Mouse (Mus musculus) liver, embryonic 15.5 days (tissue): ENCODE measurements at regions not wholly inside any gene's neighbourhood (a gene's known extent, or its start where the extent isn't known, plus 50 kb on each side); places are given as distances from the start of the nearest gene placed in this dataset.

Experiments
- ATAC-seq: fragments of 200-750 bp; cut with Nextera tagmentation; 2 replicates; pipeline ENCODE4 v1.8.0; 2017; ENCODE audit warnings: moderate number of reproducible peaks, mild to moderate bottlenecking, moderate library complexity; ENCODE audit not compliant: insufficient read depth
- H3K27ac ChIP-seq: fragments of 300-500 bp; sonication (generic); replicated peaks from 2 replicates; pipeline ENCODE4 v1.5.1; 2015; ENCODE audit warnings: mild to moderate bottlenecking, inconsistent platforms
- H3K27me3 ChIP-seq: fragments of 300-500 bp; sonication (generic); 2 replicates; pipeline ENCODE4 v1.6.1; 2015; ENCODE audit warnings: mild to moderate bottlenecking, inconsistent platforms
- H3K36me3 ChIP-seq: fragments of 300-500 bp; sonication (generic); replicated peaks from 2 replicates; pipeline ENCODE4 v1.6.1; 2015; ENCODE audit warnings: moderate library complexity, mild to moderate bottlenecking, inconsistent platforms
- H3K4me1 ChIP-seq: fragments of 300-500 bp; sonication (generic); replicated peaks from 2 replicates; pipeline ENCODE4 v1.6.1; 2015; ENCODE audit warnings: inconsistent platforms
- H3K4me2 ChIP-seq: fragments of 300-500 bp; sonication (generic); 2 replicates; pipeline ENCODE4 v1.6.1; 2015; ENCODE audit warnings: moderate library complexity, mild to moderate bottlenecking, inconsistent platforms
- H3K4me3 ChIP-seq: fragments of 300-500 bp; sonication (generic); replicated peaks from 2 replicates; pipeline ENCODE4 v1.5.1; 2015; ENCODE audit warnings: mild to moderate bottlenecking, inconsistent platforms
- H3K9ac ChIP-seq: fragments of 300-500 bp; sonication (generic); 2 replicates; pipeline ENCODE4 v1.6.1; 2015; ENCODE audit warnings: moderate library complexity, mild to moderate bottlenecking, inconsistent platforms
- H3K9me3 ChIP-seq: fragments of 300-500 bp; sonication (generic); replicated peaks from 2 replicates; pipeline ENCODE4 v1.6.1; 2016; ENCODE audit warnings: inconsistent platforms
- WGBS: fragments of 180-500 bp; shearing (Covaris S2); methylation state at CpG from one replicate; pipeline ENCODE4 v1.1.7; 2015; ENCODE audit warnings: mixed read lengths; ENCODE audit not compliant: insufficient replicate concordance; 5-methylcytosine and 5-hydroxymethylcytosine counted together

- Histone ChIP-seq H3K27ac (no peak overlapping the region), H3K4me2 (no peak overlapping the region), H3K4me3 (no peak overlapping the region), H3K36me3 (no peaks in the 10 kb centered on the region), H3K4me1 (no peaks in the 10 kb centered on the region), H3K9ac (no peak overlapping the region), H3K27me3 (no peaks in the 10 kb centered on the region), H3K9me3 (no peaks in the 10 kb centered on the region)
- WGBS = 58% methylated on average over 8 of the region's 8 CpGs
- no peak for ATAC-seq
These were observed 72.5 kb upstream of the Trpm3 start for GRCm38 (mm10) chr19:22066302-22066701.

- Histone ChIP-seq H3K27me3 (no peaks in the 10 kb centered on the region), H3K4me2 (no peak overlapping the region), H3K4me1 (no peaks in the 10 kb centered on the region), H3K36me3 (no peaks in the 10 kb centered on the region), H3K27ac (no peak overlapping the region), H3K4me3 (no peak overlapping the region), H3K9me3 (no peaks in the 10 kb centered on the region), H3K9ac (no peak overlapping the region)
- 61% methylated on average over 15 of the region's 15 CpGs for WGBS
- ATAC-seq = no peak
These were observed 68.4 kb upstream of the Trpm3 start for GRCm38 (mm10) chr19:22070246-22071030.

GRCm38 (mm10) chr19:22071701-22072100, 67.1 kb upstream of the Trpm3 start:
- ATAC-seq = no peak
- 28% methylated on average over 3 of the region's 3 CpGs for WGBS
- no peaks in the 10 kb centered on the region for H3K27me3 ChIP-seq

GRCm38 (mm10) chr19:22074042-22074441, 64.8 kb upstream of the Trpm3 start:
- 66% methylated on average over 7 of the region's 7 CpGs for WGBS

More at GRCm38 (mm10) chr19:22071701-22072100, 67.1 kb upstream of the Trpm3 start:
- Histone ChIP-seq H3K4me2 (no peak overlapping the region), H3K36me3 (no peaks in the 10 kb centered on the region), H3K9ac (no peak overlapping the region), H3K27ac (no peak overlapping the region), H3K4me3 (no peak overlapping the region), H3K9me3 (no peaks in the 10 kb centered on the region), H3K4me1 (no peaks in the 10 kb centered on the region)

GRCm38 (mm10) chr19:22081448-22081847, 57.4 kb upstream of the Trpm3 start:
- H3K27me3 ChIP-seq = no peaks in the 10 kb centered on the region
- no peak overlapping the region for H3K4me3 ChIP-seq
- no peak overlapping the region for H3K9ac ChIP-seq
- no peaks in the 10 kb centered on the region for H3K36me3 ChIP-seq
- ATAC-seq = no peak
- H3K4me2 ChIP-seq = no peak overlapping the region
- H3K4me1 ChIP-seq = no peaks in the 10 kb centered on the region
- no peak overlapping the region for H3K27ac ChIP-seq
- no peaks in the 10 kb centered on the region for H3K9me3 ChIP-seq
- 35% methylated on average over 4 of the region's 4 CpGs for WGBS

More at GRCm38 (mm10) chr19:22074042-22074441, 64.8 kb upstream of the Trpm3 start:
- Histone ChIP-seq H3K27ac (no peak overlapping the region), H3K9ac (no peak overlapping the region), H3K4me1 (no peaks in the 10 kb centered on the region), H3K9me3 (no peaks in the 10 kb centered on the region), H3K4me3 (no peak overlapping the region), H3K27me3 (no peaks in the 10 kb centered on the region), H3K36me3 (no peaks in the 10 kb centered on the region), H3K4me2 (no peak overlapping the region)
- no peak for ATAC-seq
